Mouse (Mus musculus): ENCODE results near the gene Mtus2.

- no peak for TF ChIP-seq CTCF (IDR thresholded peaks at IDR 0.05; ENCODE audit: borderline replicate concordance, control insufficient read depth, extremely low read depth, insufficient read depth, low read length, poor library complexity)
- no peak for TF ChIP-seq POLR2A (IDR thresholded peaks at IDR 0.05; ENCODE audit: control insufficient read depth, extremely low read depth, insufficient read depth, low read length, poor library complexity)
Observed at GRCm38 (mm10) chr5:147910807-147911509, 46.2 kb upstream of the Mtus2 start.
